Mouse (Mus musculus): Measurements from ENCODE around the gene Bend5.

The Bend5 gene

GRCm38 (mm10) chr4:111414818-111415488, at the start of gene Bend5:
Gene Bend5 (plus strand): TSS chr4:111415006.
- DNase-seq: peak; percentile 3 to 12

- DNase-seq: no peak
Measured at GRCm38 (mm10) chr4:111367771-111368170, 47.0 kb upstream of the Bend5 start.

DNA sequence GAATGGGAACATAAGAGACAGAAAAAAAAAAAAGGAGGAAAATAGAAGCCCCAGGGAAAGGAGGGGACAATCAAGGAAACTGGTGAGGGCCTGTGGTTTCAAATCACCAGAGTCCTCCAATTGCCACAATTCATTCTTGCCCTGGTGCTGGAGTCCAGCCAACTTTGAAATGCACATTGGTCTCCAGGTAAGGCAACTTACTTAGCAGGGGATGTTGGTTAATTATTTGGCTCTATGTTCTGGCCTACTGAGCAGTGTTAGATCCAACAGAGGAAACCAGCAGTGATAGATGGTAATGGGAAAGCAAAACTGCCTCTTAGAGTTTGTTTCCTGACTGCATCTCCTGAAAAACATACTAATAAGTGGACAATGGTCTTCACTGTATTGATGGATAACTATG, 37.6 kb upstream of the Bend5 start:
- DNase-seq: no peak

- DNase-seq: no peak
Measured at GRCm38 (mm10) chr4:111378071-111378470, 36.7 kb upstream of the Bend5 start.

DNA sequence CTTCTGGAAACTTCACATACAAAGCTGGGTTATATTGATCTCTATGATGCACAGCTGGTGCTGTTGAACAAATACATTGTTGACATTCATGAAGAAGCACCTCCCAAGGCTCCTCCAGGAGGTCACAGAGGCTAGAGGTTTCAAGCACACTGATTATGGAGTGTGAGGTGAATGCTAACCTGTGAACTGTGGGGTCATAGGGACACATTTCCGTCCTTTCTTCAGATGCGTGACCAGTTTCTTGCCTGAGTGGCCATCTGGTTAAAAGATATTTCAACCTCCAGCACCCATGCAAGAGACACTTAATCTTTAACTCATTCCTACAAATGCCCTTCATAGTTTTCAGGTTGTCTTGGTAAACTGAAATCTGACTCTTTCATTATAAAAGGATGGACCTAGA, 31.7 kb upstream of the Bend5 start:
- DNase-seq: no peak

DNA sequence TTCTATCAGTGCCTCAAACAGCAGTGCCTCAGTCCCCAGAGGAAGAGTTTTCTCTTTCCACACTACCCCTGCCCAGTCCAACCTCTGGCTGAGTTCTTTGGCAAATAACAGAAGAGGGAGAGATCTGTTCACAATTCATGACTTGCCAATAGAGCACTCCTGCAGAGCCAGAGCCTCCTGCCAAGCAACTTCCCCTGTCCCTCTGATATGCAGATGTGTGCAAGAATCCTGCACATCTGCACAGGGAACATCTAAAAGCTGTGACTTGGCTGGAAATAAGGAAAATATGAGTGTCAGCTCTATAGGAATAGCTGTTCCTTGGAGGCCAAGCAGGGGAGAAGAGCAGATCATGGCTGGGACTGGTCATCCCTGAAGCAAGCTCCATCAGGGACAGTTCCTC, 24.1 kb upstream of the Bend5 start:
- DNase-seq: no peak

- no peak for DNase-seq
Measured at GRCm38 (mm10) chr4:111399784-111400183, 15.0 kb upstream of the Bend5 start.

GRCm38 (mm10) chr4:111400676-111401075, 14.1 kb upstream of the Bend5 start:
- no peak for DNase-seq

DNA sequence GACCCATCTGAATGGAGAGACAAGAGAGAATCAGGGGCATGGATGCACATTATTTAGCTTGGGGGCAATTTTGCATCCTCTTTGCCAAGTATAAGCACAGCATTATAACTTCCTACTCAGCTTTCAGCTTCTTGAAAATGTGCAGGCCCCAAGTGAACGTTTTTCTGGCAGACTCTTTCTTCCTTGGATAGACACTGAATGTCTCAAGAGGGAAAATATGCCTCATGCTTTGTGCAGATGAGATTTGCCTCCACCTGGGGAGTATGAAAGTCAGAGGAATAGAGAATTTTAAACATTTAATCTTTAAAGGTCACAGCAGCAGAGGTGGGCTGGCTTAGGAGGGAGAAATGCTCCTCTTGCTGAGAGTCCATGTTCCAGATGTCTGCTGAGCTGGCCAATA, 11.6 kb upstream of the Bend5 start:
- DNase-seq: no peak

GRCm38 (mm10) chr4:111410731-111411130, 4.1 kb upstream of the Bend5 start:
- no peak for DNase-seq

- DNase-seq: peak; percentile 4 to 6
Measured at GRCm38 (mm10) chr4:111414399-111414798, 407 bp upstream of the Bend5 start.

DNA sequence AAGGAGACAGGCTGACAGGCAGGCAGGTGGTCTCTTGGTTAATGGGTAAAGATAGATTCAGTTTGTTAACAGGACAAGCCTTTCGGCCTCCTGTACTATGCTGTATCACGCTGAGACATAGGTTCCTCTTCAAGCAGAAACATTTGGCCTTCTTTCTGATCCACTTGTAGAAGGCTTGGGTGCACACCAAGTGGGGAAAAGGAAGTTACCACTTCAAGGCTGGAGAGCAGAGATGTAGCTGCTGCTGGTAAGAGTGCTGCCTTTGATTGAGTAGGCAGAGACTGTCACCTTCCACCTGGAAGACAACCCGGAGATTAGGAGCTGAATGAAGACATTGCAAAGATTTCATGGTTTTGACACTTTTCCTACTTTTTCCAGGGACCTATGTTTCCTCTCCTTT, 1.3 kb downstream of the Bend5 start:
- DNase-seq: no peak

GRCm38 (mm10) chr4:111416551-111416950, 1.7 kb downstream of the Bend5 start:
- DNase-seq: no peak

DNA sequence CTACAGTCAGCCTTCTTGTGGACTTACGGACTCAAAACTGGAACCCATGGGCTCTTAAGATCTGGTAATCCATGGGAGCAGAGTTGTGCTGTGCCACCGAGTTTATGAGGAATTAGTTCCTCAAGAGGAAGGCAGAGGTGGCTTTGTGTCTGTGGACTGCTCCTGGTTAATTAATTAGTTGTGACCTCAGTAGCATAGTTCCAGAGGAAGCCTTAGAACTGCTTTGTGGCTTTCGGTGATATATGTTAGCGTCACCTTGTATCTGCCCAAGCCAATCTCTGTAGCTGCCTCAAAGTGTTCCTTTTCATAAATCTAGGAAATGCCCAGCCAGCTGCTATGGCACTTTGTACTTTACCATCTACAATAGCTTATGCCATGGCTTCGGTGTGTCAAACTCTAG, 2.9 kb downstream of the Bend5 start:
- DNase-seq: no peak

DNA sequence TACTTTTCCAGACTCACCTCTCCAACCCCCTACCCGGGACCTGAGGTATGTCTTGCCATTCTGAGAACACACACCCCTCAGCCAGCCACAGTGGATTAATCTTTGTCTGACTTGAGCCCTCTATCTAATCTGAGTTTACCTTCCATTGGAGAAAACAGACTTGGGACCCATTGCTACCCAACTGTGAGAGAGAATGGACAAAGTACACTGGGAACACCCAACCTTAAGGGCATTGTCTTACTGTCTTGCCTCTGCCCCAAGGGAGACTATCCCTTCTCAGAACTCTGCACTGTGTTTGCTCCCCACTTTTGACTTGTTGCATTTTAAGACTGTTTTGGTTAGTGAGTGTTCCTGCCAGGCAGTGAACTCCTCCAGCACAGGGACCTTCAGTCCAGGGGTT, 4.7 kb downstream of the Bend5 start:
- DNase-seq: no peak

DNA sequence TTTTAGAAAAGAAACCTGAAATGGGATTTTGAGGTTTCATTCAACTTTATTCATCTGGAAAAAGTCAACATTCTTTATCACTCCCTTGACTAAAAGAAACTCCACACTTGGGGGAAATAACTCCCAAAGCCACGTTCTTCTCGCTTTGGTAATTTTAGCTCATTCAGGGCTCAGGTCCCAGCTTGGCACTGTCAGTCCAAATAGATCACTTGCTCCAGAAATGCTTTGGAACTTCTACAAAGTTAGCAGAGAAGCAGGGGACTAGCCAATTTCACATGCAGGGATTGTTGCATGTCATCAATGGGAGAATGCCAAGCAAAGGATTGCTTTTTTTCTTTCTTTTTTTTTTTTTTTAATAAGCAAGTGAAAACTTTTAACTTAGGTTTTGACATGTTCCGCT, 5.2 kb downstream of the Bend5 start:
- DNase-seq: no peak

GRCm38 (mm10) chr4:111420955-111421354, 6.1 kb downstream of the Bend5 start:
- no peak for DNase-seq

- DNase-seq: no peak
Measured at GRCm38 (mm10) chr4:111421785-111422184, 7.0 kb downstream of the Bend5 start.

DNA sequence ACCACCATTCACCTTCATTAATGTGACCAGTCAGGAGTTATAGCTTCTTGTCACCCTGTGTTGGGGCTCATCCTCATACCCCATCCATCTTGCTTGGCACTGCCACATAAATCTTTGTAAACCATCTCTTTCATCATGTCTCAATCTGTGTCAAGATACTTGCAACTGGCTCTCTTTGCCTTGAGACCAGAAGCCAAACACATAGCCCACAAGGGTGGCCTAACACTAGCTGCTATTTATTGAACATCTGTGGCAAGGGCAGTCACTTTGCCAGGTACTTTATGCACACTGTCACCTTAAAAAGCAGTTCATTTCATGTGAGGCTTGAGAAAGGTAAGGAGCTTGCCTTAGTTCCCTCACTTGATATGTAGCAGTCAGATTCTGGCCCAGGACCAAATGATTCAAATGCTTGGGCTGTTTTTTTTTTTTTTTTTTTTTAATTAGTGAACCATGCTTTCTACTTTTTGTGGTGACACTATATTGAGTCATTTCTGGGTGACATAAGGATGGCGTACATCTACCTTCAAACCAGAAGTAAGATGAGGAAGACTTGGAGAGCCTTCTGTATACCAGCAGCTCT, 9.7 kb downstream of the Bend5 start:
- no peak for DNase-seq

- DNase-seq: no peak
Measured at GRCm38 (mm10) chr4:111425170-111425569, 10.4 kb downstream of the Bend5 start.

DNA sequence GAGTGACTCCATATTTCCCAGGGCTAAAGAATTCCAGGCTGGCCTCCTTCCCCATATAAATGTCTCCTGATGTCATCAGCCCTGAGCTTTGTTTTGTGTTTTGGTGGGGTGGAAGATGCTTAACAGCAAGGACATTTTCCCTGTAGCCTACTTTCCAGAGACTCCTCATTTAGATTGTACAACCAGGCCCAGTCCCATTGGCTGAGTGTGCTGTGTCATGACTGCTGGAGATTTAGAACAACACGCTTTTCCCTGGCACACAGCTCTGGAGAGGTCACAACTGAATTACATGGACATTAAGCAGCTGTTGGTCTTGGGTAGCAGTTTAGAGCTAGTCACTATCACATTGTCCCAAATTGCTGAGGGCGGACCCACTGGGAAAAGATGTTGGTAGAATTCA, 16.4 kb downstream of the Bend5 start:
- no peak for DNase-seq

DNA sequence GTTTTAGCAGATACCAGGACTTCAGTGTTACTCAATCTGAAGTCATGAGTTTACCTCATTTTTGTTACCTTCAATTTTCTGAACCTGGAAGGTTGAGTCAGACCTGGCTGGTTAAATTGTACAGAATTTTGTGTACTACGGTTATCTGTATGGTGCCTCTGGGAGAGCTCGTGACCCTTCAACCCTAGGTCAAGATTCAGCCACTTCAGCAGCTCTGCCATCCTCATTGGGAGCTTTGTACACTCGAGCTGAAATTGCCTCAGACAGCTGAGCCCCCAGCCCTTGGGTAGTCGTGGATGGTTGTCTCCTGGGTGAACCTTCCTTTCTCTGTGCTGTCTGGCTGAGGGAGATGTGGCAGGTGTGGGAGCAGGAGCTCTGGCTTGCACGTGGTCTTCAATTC, 17.2 kb downstream of the Bend5 start:
- DNase-seq: no peak

DNA sequence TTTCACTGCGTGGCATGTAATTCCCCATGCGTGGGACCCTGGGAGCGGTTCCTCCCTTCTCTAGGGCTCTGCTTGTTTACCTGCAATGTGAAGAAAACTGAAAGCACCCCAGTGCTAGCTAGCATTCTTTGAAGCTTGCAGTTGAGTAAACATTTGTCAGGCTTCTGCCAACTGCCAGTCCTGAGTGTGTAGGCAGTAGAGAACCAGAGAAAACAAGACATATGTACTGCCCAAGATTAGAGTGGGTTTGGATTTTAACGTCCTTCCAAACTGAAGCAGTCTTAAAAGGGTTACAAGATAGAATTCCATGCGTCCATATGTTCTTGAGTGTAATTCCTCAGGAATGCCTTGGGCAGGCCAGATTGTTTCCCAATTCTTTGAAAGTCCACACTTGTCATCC, 17.6 kb downstream of the Bend5 start:
- no peak for DNase-seq

GRCm38 (mm10) chr4:111441709-111442108, 26.9 kb downstream of the Bend5 start:
- no peak for DNase-seq

Measured in cerebellum, postnatal 36 days (tissue).